Mouse (Mus musculus) brown adipose tissue, adult 24 weeks (tissue): Measurements from ENCODE around the gene Olfr1112. TPM values are rescaled to one million over a fixed set of nuclear protein-coding genes. Genes with fewer than 3 reads are reported as not detected.
"Not testable (repeated sequence)": the region's sequence is repeated elsewhere in the genome, so short reads cannot be mapped to it uniquely, and the experiment has no call there.

Source experiments
- H3K27ac ChIP-seq: fragments of 200-500 bp; replicated peaks from 2 replicates; pipeline ENCODE4 v1.5.1; 2012; ENCODE audit warnings: low read depth, mild to moderate bottlenecking, low read length
- H3K4me1 ChIP-seq: fragments of 200-500 bp; 2 replicates; pipeline ENCODE4 v1.6.1; 2012; ENCODE audit warnings: low read length, mixed read lengths; ENCODE audit not compliant: control insufficient read depth, insufficient read depth, insufficient read length
- H3K4me3 ChIP-seq: fragments of 200-500 bp; 2 replicates; pipeline ENCODE4 v1.5.1; 2012; ENCODE audit warnings: low read depth, mild to moderate bottlenecking, low read length, moderate library complexity; ENCODE audit not compliant: insufficient read depth
- polyA plus RNA-seq: library from polyadenylated mRNA; stranded (reverse); fragments of >200 nt; gene quantifications from 2 replicates; pipeline ENCODE4 v1.2.4, GENCODE M21; 2012; ENCODE audit not compliant: missing spikeins, insufficient read depth, insufficient read length

Gene Olfr1112
- polyA plus RNA-seq, result not detected in 2 replicates

- Histone ChIP-seq H3K4me1 (no peaks in the 10 kb centered on the region), H3K27ac (no peak within 1 kb of the TSS), H3K4me3 (no peak within 1 kb of the TSS)
Measured at GRCm38 (mm10) chr2:87187498-87187897, at the start of gene Olfr1112. Gene Olfr1112 (plus strand): TSS chr2:87187798.

DNA sequence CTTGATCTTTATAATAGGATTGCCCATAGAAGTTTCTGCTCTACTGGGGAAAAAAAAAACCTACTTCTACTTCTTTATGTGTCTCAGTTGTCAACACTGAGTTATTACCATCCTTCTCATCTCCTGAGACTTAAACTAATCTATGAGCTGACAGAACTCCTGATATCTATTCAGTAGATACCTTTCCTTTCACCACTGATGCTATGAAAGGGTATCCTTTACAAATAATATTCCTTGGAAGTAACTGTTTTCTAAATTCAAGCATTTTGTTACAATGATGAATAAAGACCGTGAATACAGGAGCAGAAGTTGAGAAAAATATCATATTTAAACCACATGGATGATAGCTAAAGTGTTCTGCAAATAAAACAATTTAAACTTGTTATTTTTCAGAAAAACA lies 47.4 kb upstream of the Olfr1112 start, which contains the start of gene Olfr1110:
TSS of gene Olfr1110 (minus strand) at position 101 of the 400 bp plus-strand sequence.
- no peak within 1 kb of the TSS for H3K27ac ChIP-seq
- H3K4me1 ChIP-seq, result no peaks in the 10 kb centered on the region
- no peak within 1 kb of the TSS for H3K4me3 ChIP-seq

DNA sequence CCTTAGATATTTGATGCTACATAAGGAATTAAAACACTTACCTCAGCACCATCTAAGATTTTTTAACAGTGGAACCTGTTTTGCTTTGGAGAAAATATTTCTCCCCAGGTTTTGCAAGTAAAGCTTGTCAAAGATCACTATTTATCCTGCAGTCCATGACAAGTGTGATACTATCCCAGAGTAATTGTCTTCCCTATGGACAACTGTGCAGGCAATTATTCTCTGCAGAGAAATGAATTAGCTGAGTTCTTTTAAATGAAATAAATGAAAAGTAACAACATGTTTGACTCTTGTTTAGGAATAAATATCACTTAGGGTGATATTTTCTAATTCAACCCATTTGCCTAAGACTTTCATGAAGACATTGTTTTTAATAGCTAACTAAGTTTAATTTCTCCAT lies 35.1 kb upstream of the Olfr1112 start, which contains the start of gene Olfr1111:
TSS of gene Olfr1111 (minus strand) at position 101 of the 400 bp plus-strand sequence.
- no peak within 1 kb of the TSS for H3K27ac ChIP-seq
- H3K4me3 ChIP-seq, result no peak within 1 kb of the TSS
- H3K4me1 ChIP-seq, result no peaks in the 10 kb centered on the region

DNA sequence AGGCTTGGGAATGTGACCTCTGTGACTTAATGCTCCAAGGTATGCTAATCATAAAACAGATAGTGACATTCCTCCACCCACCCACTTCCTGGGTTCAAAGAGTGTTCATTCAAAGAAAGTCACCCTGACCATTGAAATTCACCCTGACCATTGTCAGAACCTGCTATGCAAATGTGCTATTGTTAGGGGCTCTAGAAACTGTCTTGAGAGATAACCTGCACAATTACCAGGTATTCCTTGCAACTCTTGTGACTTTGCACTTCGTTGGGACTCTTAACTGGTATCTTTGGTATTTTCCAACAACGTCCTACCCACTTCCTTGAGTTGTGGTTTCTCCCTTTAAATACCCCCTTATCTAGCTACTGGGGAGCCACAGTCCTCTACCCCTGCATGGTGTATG lies 19.9 kb upstream of the Olfr1112 start:
- not testable (repeated sequence) for H3K4me3 ChIP-seq, H3K27ac ChIP-seq, H3K4me1 ChIP-seq

DNA sequence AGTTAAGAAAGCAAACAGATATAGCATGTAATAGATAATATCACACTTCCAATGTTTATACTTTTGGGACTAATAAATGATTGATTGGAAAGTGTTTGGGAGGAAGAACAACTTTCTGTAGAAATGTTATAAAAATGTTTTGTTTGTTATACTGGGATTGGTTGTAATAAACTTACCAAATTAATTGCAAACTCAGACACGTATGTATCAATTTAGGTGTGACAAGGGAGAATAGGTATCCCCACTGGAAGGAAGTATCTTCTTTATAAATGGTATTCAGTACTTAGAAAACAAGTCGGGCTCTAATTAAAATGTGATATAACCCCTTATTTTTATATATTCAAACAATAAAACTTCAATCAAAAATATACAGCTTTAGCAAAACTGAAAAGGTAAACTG lies 21.1 kb downstream of the Olfr1112 start, which contains the start of gene Olfr1113:
TSS of gene Olfr1113 (plus strand) at position 301 of the 400 bp plus-strand sequence.
- H3K4me3 ChIP-seq, result no peak within 1 kb of the TSS
- no peaks in the 10 kb centered on the region for H3K4me1 ChIP-seq
- H3K27ac ChIP-seq, result no peak within 1 kb of the TSS

Other genes with a start within 250 kb of the Olfr1112 start
- not detected in 2 replicates for gene Olfr1099, start 227.1 kb upstream of the Olfr1112 start, polyA plus RNA-seq
- not detected in 2 replicates for gene Olfr1100, start 207.8 kb upstream of the Olfr1112 start, polyA plus RNA-seq
- not detected in 2 replicates for gene Olfr1101, start 196.6 kb upstream of the Olfr1112 start, polyA plus RNA-seq
- gene Olfr1102, start 189.4 kb upstream of the Olfr1112 start, polyA plus RNA-seq, result not detected in 2 replicates
- not detected in 2 replicates for gene Olfr1104, start 160.7 kb upstream of the Olfr1112 start, polyA plus RNA-seq
- not detected in 2 replicates for gene Olfr1105, start 151.3 kb upstream of the Olfr1112 start, polyA plus RNA-seq
- not detected in 2 replicates for gene Olfr1106, start 135.5 kb upstream of the Olfr1112 start, polyA plus RNA-seq
- not detected in 2 replicates for gene Olfr1107, start 112.0 kb upstream of the Olfr1112 start, polyA plus RNA-seq
- not detected in 2 replicates for gene Olfr1109, start 91.8 kb upstream of the Olfr1112 start, polyA plus RNA-seq
- gene Olfr259, start 73.2 kb upstream of the Olfr1112 start, polyA plus RNA-seq, result not detected in 2 replicates
- not detected in 2 replicates for gene Olfr1110, start 47.5 kb upstream of the Olfr1112 start, polyA plus RNA-seq
- gene Olfr1111, start 35.2 kb upstream of the Olfr1112 start, polyA plus RNA-seq, result not detected in 2 replicates
- gene Olfr1113, start 21.2 kb downstream of the Olfr1112 start, polyA plus RNA-seq, result not detected in 2 replicates
- gene Olfr1115, start 60.2 kb downstream of the Olfr1112 start, polyA plus RNA-seq, result not detected in 2 replicates
- not detected in 2 replicates for gene Olfr1116, start 79.7 kb downstream of the Olfr1112 start, polyA plus RNA-seq
- not detected in 2 replicates for gene Olfr1118, start 119.8 kb downstream of the Olfr1112 start, polyA plus RNA-seq
- gene Olfr1120, start 167.0 kb downstream of the Olfr1112 start, polyA plus RNA-seq, result not detected in 2 replicates
- gene Olfr1121, start 182.1 kb downstream of the Olfr1112 start, polyA plus RNA-seq, result not detected in 2 replicates
- not detected in 2 replicates for gene Olfr1122, start 198.1 kb downstream of the Olfr1112 start, polyA plus RNA-seq
- gene Olfr1123, start 228.8 kb downstream of the Olfr1112 start, polyA plus RNA-seq, result not detected in 2 replicates
- gene Olfr1124, start 242.5 kb downstream of the Olfr1112 start, polyA plus RNA-seq, result not detected in 2 replicates